30 mouse cellular contexts compared by ENCODE assay signal in the genomic region with DNA sequence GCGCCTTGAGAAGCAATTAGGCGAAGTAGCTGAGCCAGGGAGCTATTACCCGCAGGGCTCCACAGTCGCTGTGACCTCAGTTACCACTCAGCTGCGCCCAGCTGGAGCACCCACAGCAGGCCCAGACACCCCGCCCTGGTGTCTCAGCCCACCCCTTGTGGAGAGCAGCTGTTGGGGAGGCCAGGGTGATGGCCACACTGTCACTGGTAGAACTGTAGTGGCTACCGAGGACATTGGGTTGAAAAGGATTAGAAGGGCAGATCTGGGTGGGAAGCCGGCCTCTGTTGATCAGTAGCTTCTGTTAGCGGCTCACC. TPM values are rescaled to one million over a fixed set of nuclear protein-coding genes. Genes with fewer than 3 reads are reported as not detected.
DNase-seq lines count a peak whose midpoint lies in the region; ATAC-seq and TF ChIP-seq lines count a peak whose summit lies in the region.
"Had no signal": no experiment of that assay in that cellular context is flagged by ENCODE, and none has a peak within 500 bp of the region (broad histone marks: within the 10 kb centered on the region; RNA-seq: fewer than 3 reads in every experiment).

No protein-coding gene starts in this region.

- 0 out of 2 replicates have a peak, but pooled peaks cover 5% of the 10 kb centered on the region for H3K27me3 ChIP-seq in hindbrain, embryonic 12.5 days
- H3K27me3 ChIP-seq in hindbrain, postnatal 0 days (ENCODE audit: insufficient read depth, low read length): no peaks in the 10 kb centered on the region
- no peaks in the 10 kb centered on the region for H3K27me3 ChIP-seq in midbrain, embryonic 10.5 days (ENCODE audit: low read depth, poor library complexity, severe bottlenecking)
- no peaks in the 10 kb centered on the region for H3K27me3 ChIP-seq in midbrain, embryonic 11.5 days (ENCODE audit: control insufficient read depth, insufficient read depth, low read length)
- H3K27me3 ChIP-seq in forebrain, embryonic 15.5 days: no peaks in the 10 kb centered on the region
- H3K27me3 ChIP-seq: hindbrain, embryonic 15.5 days; intestine, embryonic 15.5 days; lung, embryonic 15.5 days; neural tube, embryonic 12.5 days; stomach, embryonic 15.5 days had no signal

- 71% methylated on average over 9 of the region's 9 CpGs for WGBS in hindbrain, embryonic 12.5 days
- 59% methylated on average over 9 of the region's 9 CpGs for WGBS in hindbrain, postnatal 0 days
- 82% methylated on average over 9 of the region's 9 CpGs for WGBS in midbrain, embryonic 10.5 days
- WGBS in midbrain, embryonic 11.5 days: 73% methylated on average over 9 of the region's 9 CpGs
- WGBS in forebrain, embryonic 15.5 days: 64% methylated on average over 9 of the region's 9 CpGs

- no peak overlapping the region for H3K27ac ChIP-seq in hindbrain, embryonic 12.5 days
- H3K27ac ChIP-seq in hindbrain, postnatal 0 days: no peak overlapping the region
- 0 out of 2 replicates have a peak overlapping the region, but pooled peaks have one; percentile 38 for H3K27ac ChIP-seq in midbrain, embryonic 10.5 days (replicated peaks)
- no peak overlapping the region for H3K27ac ChIP-seq in midbrain, embryonic 11.5 days (ENCODE audit: low read depth, low read length)
- 0 out of 2 replicates have a peak overlapping the region, but pooled peaks have one; percentile 25 for H3K27ac ChIP-seq in forebrain, embryonic 15.5 days (replicated peaks)
- H3K27ac ChIP-seq: gastrocnemius, adult 2 months; heart, embryonic 13.5 days; hindbrain, embryonic 15.5 days; intestine, embryonic 15.5 days; kidney, postnatal 0 days; limb, embryonic 12.5 days; liver, embryonic 15.5 days; lung, embryonic 15.5 days; stomach, embryonic 15.5 days had no signal

- no peaks in the 10 kb centered on the region for H3K9me3 ChIP-seq in hindbrain, embryonic 12.5 days (replicated peaks)
- no peaks in the 10 kb centered on the region for H3K9me3 ChIP-seq in hindbrain, postnatal 0 days (ENCODE audit: low read length)
- H3K9me3 ChIP-seq in midbrain, embryonic 10.5 days (replicated peaks): no peaks in the 10 kb centered on the region
- H3K9me3 ChIP-seq in midbrain, embryonic 11.5 days (ENCODE audit: control insufficient read depth, low read length): no peaks in the 10 kb centered on the region
- no peaks in the 10 kb centered on the region for H3K9me3 ChIP-seq in forebrain, embryonic 15.5 days
- H3K9me3 ChIP-seq: heart, embryonic 13.5 days; hindbrain, embryonic 15.5 days; intestine, embryonic 15.5 days; limb, embryonic 12.5 days; liver, embryonic 15.5 days; lung, embryonic 15.5 days; neural tube, embryonic 12.5 days; stomach, embryonic 15.5 days had no signal

- no peak for TF ChIP-seq CTCF in hindbrain, postnatal 0 days (IDR thresholded peaks at IDR 0.05; ENCODE audit: low read depth)

- no peak for DNase-seq in hindbrain, postnatal 0 days (ENCODE audit: low spot score)
- no peak for DNase-seq in midbrain, embryonic 10.5 days (ENCODE audit: low spot score)
- no peak for DNase-seq in midbrain, embryonic 11.5 days (ENCODE audit: low spot score, missing footprints)
- peak; percentile 25 for DNase-seq in mesoderm, embryonic 11.5 days (ENCODE audit: low read depth, low spot score)
- no peak for DNase-seq in right cerebral cortex, adult 2 months (ENCODE audit: low spot score in 2 of 2)
- DNase-seq in kidney, adult 18-20 months: no peak
- DNase-seq: adrenal gland, adult 2 months; adrenal gland, postnatal 36 days; B cell, adult 2 months; gastrocnemius, adult 2 months; gastrocnemius, postnatal 36 days; heart, adult 18-20 months; heart, postnatal 10 days; kidney, adult 8-10 months; kidney, postnatal 4 days; layer of hippocampus, adult 9-11 months had no signal

- no peak overlapping the region for H3K4me3 ChIP-seq in hindbrain, embryonic 12.5 days
- no peak overlapping the region for H3K4me3 ChIP-seq in hindbrain, postnatal 0 days (ENCODE audit: low read length)
- H3K4me3 ChIP-seq in midbrain, embryonic 10.5 days: no peak overlapping the region
- H3K4me3 ChIP-seq in midbrain, embryonic 11.5 days (ENCODE audit: low read depth, low read length): no peak overlapping the region
- no peak overlapping the region for H3K4me3 ChIP-seq in forebrain, embryonic 15.5 days
- H3K4me3 ChIP-seq: gastrocnemius, adult 2 months; heart, embryonic 13.5 days; hindbrain, embryonic 15.5 days; intestine, embryonic 15.5 days; limb, embryonic 12.5 days; liver, embryonic 15.5 days; lung, embryonic 15.5 days; neural tube, embryonic 12.5 days; stomach, embryonic 15.5 days had no signal

- H3K36me3 ChIP-seq in hindbrain, embryonic 12.5 days: no peaks in the 10 kb centered on the region
- H3K36me3 ChIP-seq in hindbrain, postnatal 0 days (ENCODE audit: insufficient read depth, low read length): no peaks in the 10 kb centered on the region
- no peaks in the 10 kb centered on the region for H3K36me3 ChIP-seq in midbrain, embryonic 10.5 days
- H3K36me3 ChIP-seq in midbrain, embryonic 11.5 days (ENCODE audit: control insufficient read depth, insufficient read depth, low read length): no peaks in the 10 kb centered on the region
- H3K36me3 ChIP-seq in forebrain, embryonic 15.5 days: no peaks in the 10 kb centered on the region
- H3K36me3 ChIP-seq: heart, embryonic 13.5 days; hindbrain, embryonic 15.5 days; intestine, embryonic 15.5 days; limb, embryonic 12.5 days; liver, embryonic 15.5 days; lung, embryonic 15.5 days; neural tube, embryonic 12.5 days; stomach, embryonic 15.5 days had no signal

- peak; percentile 42; the same call in 1 of the 2 replicates for ATAC-seq in hindbrain, embryonic 12.5 days (ENCODE audit: low FRiP score)
- no peak for ATAC-seq in hindbrain, postnatal 0 days
- ATAC-seq in midbrain, embryonic 11.5 days (ENCODE audit: low FRiP score): no peak
- ATAC-seq in forebrain, embryonic 15.5 days (replicated peaks): peak; percentile 31; the same call in 1 of the 2 replicates
- ATAC-seq: activated CD4-positive, CD25-positive, alpha-beta regulatory T cell, adult 4 months; intestine, embryonic 15.5 days had no signal

- H3K4me1 ChIP-seq in hindbrain, embryonic 12.5 days: peaks cover 7% of the 10 kb centered on the region; the same call in 1 of the 2 replicates
- 0 out of 2 replicates have a peak, but pooled peaks cover 3% of the 10 kb centered on the region for H3K4me1 ChIP-seq in hindbrain, postnatal 0 days (ENCODE audit: insufficient read depth, low read length)
- H3K4me1 ChIP-seq in midbrain, embryonic 10.5 days: no peaks in the 10 kb centered on the region
- no peaks in the 10 kb centered on the region for H3K4me1 ChIP-seq in midbrain, embryonic 11.5 days (ENCODE audit: control insufficient read depth, insufficient read depth, low read length)
- H3K4me1 ChIP-seq in forebrain, embryonic 15.5 days: peaks cover 12% of the 10 kb centered on the region
- H3K4me1 ChIP-seq: heart, embryonic 13.5 days; intestine, embryonic 15.5 days; liver, embryonic 15.5 days; lung, embryonic 15.5 days; stomach, embryonic 15.5 days had no signal

- H3K9ac ChIP-seq in hindbrain, embryonic 12.5 days: no peak overlapping the region
- H3K9ac ChIP-seq in hindbrain, postnatal 0 days (replicated peaks; ENCODE audit: low read length): no peak overlapping the region
- no peak overlapping the region for H3K9ac ChIP-seq in midbrain, embryonic 11.5 days (ENCODE audit: low read length)
- no peak overlapping the region for H3K9ac ChIP-seq in forebrain, embryonic 15.5 days (replicated peaks)
- H3K9ac ChIP-seq: heart, embryonic 13.5 days; hindbrain, embryonic 15.5 days; intestine, embryonic 15.5 days; limb, embryonic 12.5 days; liver, embryonic 15.5 days; lung, embryonic 15.5 days; neural tube, embryonic 12.5 days; stomach, embryonic 15.5 days had no signal

- no peak overlapping the region for H3K4me2 ChIP-seq in hindbrain, embryonic 12.5 days (replicated peaks)
- H3K4me2 ChIP-seq in hindbrain, postnatal 0 days (ENCODE audit: low read depth, low read length): no peak overlapping the region
- H3K4me2 ChIP-seq in midbrain, embryonic 11.5 days: no peak overlapping the region
- no peak overlapping the region for H3K4me2 ChIP-seq in forebrain, embryonic 15.5 days (replicated peaks)
- H3K4me2 ChIP-seq: heart, embryonic 13.5 days; hindbrain, embryonic 15.5 days; intestine, embryonic 15.5 days; limb, embryonic 12.5 days; liver, embryonic 15.5 days; lung, embryonic 15.5 days; neural tube, embryonic 12.5 days; stomach, embryonic 15.5 days had no signal

RNA-seq across cellular contexts. Expression of gene Jph3, which starts 34.2 kb away (rescaled TPM):
- 47.7 and 50.9 TPM in 2 replicates for polyA plus RNA-seq in hindbrain, embryonic 12.5 days (2016; fragmentation: Nextera tagmentation; extraction: Ambion mirVana)
- total RNA-seq in hindbrain, postnatal 0 days (2014; rRNA removed): 66.0 and 75.2 TPM in 2 replicates
- 98.3 and 102 TPM in 2 replicates for polyA plus RNA-seq in hindbrain, postnatal 0 days (2015; fragmentation: Nextera tagmentation; extraction: Ambion mirVana)
- 11.9 and 18.7 TPM in 2 replicates for polyA plus RNA-seq in midbrain, embryonic 10.5 days (2016; fragmentation: Nextera tagmentation; extraction: Ambion mirVana)
- 10.2 and 10.4 TPM in 2 replicates for polyA plus RNA-seq in midbrain, embryonic 11.5 days (2014; fragmentation: Nextera tagmentation; extraction: Ambion mirVana)
- 79.9 and 82.5 TPM in 2 replicates for polyA plus RNA-seq in forebrain, embryonic 15.5 days (2015; fragmentation: Nextera tagmentation; extraction: Ambion mirVana)
- total RNA-seq: common myeloid progenitor, adult 5-6 weeks; gastrocnemius, adult 2 months; gastrocnemius, postnatal 36 days; heart, postnatal 10 days; liver, adult 2 months had no signal
- polyA plus RNA-seq: liver, adult 2 months had no signal

Comparison
In these comparisons a context has a peak if more than half of its experiments do, and no peak if none do; other contexts are left out.
1. ATAC-seq: peak in hindbrain, embryonic 12.5 days (single experiment) and forebrain, embryonic 15.5 days (single experiment); none in hindbrain, postnatal 0 days (single experiment) and midbrain, embryonic 11.5 days (single experiment).
2. H3K27ac ChIP-seq: peak in midbrain, embryonic 10.5 days (single experiment) and forebrain, embryonic 15.5 days (single experiment); none in hindbrain, embryonic 12.5 days (single experiment), hindbrain, postnatal 0 days (single experiment) and midbrain, embryonic 11.5 days (single experiment).